Mouse (Mus musculus) left cerebral cortex, postnatal 36 days (tissue): ENCODE measurements around the gene Cenpx. TPM values are rescaled to one million over a fixed set of nuclear protein-coding genes. Genes with fewer than 3 reads are reported as not detected.
"Not testable (repeated sequence)": the region's sequence is repeated elsewhere in the genome, so short reads cannot be mapped to it uniquely, and the experiment has no call there.

Source experiments
- DNase-seq, 2 experiments: peaks; one replicate each; pipeline ENCODE4 v3.0.0; 2021 to 2022; ENCODE audit warnings: low spot score in 2 of 2, mixed read lengths in 1 of 2
- intact Hi-C: fragments of 180-260 bp; cut with DNase I; formaldehyde crosslinking; loops from one replicate; pipeline ENCODE4 v1.15.1; 2025
- total RNA-seq, 2 experiments: library from RNA; stranded (reverse); gene quantifications; 2 replicates each; pipeline ENCODE4 v1.2.3; 2021

Gene Cenpx
- total RNA-seq = 10 to 100 TPM; 18.1 to 19.2 TPM

DNA sequence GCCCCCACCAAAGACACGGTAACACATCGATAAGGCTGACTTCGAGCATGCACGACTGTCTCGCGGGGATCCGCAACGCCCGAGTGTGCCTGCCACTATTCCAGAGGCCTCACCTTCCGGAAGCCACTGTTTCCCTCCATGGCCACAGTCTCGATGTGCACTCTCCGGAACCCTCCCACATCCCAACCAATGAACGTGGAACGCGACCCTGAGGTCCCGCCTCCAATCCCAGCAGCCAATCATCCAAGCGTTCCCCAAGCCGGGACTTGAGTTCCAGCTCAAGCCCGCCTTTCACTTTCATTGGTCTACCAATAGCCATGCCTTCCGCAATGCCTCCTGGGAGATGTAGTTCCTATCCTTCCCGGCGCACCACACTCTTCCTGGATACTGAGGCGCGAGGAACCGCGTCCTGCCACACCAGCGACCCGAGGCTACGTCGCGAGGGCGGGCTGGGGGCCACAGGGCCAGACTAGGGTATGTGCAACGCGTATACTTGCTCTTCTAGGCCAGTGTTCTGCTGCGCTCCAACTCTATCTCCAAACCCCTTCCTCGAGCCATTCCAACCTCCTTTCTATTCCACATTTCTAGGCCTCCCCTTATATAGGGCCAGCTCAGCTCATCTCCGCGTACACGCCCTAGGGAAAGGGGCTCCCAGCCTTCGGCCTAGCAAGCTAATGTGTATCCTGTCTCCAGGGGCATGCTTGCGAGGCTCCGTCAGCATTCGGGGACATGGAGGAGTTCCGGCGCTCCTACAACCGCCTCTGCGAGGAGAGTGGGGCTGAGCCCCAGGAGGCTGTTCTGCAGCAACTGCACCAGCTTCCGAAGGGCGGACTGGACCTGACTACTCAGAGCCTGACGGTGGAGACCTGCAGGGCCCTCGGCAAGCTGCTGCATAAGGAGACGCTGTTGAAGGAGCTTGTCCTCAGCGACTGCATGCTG is at the start of gene Cenpx, which contains the start of gene Lrrc45:
Gene Cenpx, minus strand, starts transcription at position 159 of the 939 bp plus-strand sequence.
Gene Lrrc45, plus strand, starts transcription at position 346 of the 939 bp plus-strand sequence.
- intact Hi-C loops = loop anchor here (2.0 kb wide), 2 partner anchors 55 to 89 kb away; partner anchors contain the start of gene Sirt7
- peak; percentile 96 to 97 for DNase-seq

GRCm38 (mm10) chr11:120762672-120763041 is 49.1 kb upstream of the Cenpx start, which contains the start of gene Hmga1b:
Gene Hmga1b (plus strand): TSS chr11:120762794.
- DNase-seq, intact Hi-C loops: not testable (repeated sequence)

DNA sequence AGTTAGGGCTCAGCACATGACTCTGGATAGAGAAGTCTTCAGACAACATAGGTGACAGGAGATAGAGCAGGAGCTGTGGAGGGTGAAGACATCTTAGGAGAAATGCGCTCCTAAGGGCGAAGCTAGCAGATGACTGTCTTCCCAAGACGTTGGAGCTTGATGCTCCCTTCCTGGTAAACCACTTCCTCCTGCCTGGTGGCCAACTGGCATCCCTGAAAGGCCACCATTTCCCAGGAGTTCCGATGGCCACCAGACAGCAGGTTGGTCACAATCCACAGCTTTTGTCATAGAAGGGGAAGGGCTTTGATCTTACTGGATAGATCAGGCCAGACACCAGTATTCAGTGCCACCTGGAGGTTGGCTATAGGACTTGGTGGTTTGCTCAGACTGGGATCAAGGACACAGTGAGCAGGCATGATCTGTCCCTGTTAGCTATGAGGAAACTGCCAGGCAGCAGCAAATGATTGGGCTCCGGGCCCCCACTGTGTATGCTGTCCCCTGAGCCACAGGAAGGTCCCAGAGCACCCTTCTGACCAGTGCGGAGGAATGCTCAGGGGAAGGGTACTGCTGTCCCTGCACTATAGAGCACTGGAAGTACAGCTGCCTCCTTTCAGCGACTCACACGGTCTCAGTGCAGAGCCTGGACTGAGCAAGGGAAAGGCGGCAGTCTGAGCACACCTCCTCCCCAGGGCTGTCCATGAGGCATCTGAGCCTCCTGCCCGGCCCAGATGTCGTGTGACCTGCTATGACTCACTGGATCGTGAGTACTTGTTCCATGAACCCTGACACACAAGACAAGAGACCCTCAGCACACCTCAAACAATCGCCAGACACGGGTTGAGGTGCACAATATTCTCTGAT is 48.5 kb upstream of the Cenpx start:
- no peak for DNase-seq
- intact Hi-C loops = no loop called here

GRCm38 (mm10) chr11:120760236-120760635 is 46.7 kb upstream of the Cenpx start:
- DNase-seq = no peak
- intact Hi-C loops = no loop called here

GRCm38 (mm10) chr11:120751606-120752005 is 38.1 kb upstream of the Cenpx start:
- intact Hi-C loops = no loop called here
- DNase-seq = no peak

GRCm38 (mm10) chr11:120749430-120749829 is 35.9 kb upstream of the Cenpx start:
- no peak for DNase-seq

GRCm38 (mm10) chr11:120747974-120748373 is 34.4 kb upstream of the Cenpx start:
- no peak for DNase-seq
- intact Hi-C loops = no loop called here

More at GRCm38 (mm10) chr11:120749430-120749829, 35.9 kb upstream of the Cenpx start:
- intact Hi-C loops = no loop called here

DNA sequence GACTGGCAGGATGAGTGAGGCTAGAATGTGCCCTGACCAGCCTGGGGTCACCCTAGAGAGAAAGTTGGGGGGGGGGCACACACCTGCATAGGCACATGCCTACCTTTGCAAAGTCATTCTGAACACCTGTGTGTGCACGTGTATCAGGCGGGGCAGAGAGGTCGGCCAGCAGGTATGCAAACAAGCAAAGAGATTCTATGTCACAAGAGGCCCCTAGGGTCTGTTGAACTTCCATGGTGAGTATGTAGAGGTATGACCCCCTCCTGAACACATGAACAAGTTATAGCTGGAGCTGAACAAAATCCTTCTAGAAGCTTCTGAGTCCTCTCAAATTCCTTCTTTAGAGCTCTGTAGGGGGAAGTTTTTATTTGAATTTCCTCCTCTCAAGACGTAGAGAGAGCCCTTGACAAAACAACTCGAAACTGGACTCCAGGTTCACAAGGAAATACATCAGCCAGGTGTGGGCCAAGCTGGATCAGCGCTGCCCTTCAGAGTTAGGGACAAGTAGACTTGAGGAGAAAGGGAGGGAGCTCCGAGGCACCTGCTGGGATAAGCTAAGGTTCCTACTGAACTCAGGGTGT is 30.7 kb upstream of the Cenpx start:
- intact Hi-C loops = no loop called here
- no peak for DNase-seq

- DNase-seq = no peak
- intact Hi-C loops = no loop called here
These were observed 27.4 kb upstream of the Cenpx start for GRCm38 (mm10) chr11:120740981-120741380.

- intact Hi-C loops = no loop called here
- no peak for DNase-seq
These were observed 22.9 kb upstream of the Cenpx start for GRCm38 (mm10) chr11:120736424-120736823.

GRCm38 (mm10) chr11:120733521-120733920 is 20.0 kb upstream of the Cenpx start:
- intact Hi-C loops = no loop called here
- DNase-seq = no peak

DNA sequence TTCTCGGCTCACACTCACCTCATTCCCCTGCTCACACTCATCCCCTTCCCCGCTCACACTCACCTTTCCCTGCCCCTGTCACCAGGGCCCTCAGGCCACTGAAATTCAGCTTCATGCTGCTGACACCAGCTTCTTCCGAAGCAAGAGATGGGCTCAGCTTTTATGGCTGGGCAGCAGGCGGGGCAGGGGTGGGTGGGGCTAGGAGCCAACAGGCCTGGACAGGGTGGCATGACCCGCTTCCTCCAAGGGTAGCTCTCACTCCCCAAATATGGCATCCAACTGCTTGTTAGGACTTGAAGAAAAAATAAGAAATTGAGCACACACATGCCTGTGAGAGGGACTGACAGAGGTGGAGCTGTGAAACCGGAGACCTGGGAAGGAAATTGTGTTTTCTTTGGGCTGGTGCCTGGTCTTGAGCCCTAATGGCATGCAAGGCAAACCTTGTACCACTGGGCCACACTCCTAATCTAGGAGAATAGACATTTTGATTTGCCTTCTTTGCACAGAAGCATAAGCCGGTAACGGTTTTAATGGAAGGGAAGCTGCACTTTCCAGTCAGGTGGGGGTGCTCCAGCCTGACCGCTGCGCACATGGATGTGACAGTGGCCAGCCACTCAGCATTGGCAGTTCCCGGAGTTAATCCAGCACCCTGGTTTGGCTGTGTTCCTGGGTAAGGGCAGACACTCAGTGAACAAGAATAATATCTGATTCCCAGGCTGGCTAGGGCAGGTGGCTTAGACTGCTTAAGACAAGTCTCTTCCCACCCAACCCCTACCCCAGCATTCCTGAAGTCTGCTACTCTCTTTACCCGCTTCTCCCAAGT is 18.5 kb upstream of the Cenpx start, which contains the start of gene Cbr2:
Gene Cbr2, minus strand, starts transcription at position 257 of the 823 bp plus-strand sequence.
- no peak for DNase-seq
- intact Hi-C loops = no loop called here

- intact Hi-C loops = no loop called here
- no peak for DNase-seq
These were observed 17.9 kb upstream of the Cenpx start for GRCm38 (mm10) chr11:120731395-120731794.

- intact Hi-C loops = no loop called here
- DNase-seq = no peak
These were observed 16.9 kb upstream of the Cenpx start for GRCm38 (mm10) chr11:120730331-120730870.

DNA sequence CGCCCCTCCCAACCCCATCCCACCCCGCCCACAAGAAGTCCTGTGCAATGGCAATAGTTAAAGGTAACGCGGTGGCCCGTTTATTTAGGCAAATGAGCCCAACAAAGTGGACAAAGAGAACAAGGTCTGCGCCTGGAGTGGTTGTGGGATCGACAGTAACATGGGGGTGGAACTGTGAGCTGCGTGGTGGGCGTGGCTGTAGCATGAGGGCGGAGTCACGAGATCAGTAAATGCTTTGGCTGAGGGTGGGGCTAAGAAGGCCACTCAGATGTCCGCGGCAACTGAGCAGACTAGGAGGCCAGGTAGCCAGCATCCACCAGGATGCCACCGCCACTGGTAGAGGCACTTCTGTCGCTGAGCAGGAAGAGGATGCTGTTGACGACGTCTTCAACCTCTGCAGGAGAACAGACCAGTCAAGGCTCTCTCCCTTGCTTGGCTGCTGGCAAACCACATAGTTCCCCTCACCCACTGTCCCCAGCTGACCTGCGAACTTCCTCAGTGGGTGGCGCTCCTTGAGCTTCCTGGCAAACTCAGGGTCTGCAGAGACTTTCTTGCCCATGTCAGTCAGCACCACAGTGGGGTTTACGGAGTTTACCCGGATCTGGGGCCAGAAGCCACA is 16.0 kb upstream of the Cenpx start:
- intact Hi-C loops = not testable (repeated sequence)

GRCm38 (mm10) chr11:120728530-120729240 is 15.1 kb upstream of the Cenpx start:
- intact Hi-C loops = no loop called here
- no peak for DNase-seq

More for the DNA sequence above, 16.0 kb upstream of the Cenpx start:
- DNase-seq = not testable (repeated sequence)

DNA sequence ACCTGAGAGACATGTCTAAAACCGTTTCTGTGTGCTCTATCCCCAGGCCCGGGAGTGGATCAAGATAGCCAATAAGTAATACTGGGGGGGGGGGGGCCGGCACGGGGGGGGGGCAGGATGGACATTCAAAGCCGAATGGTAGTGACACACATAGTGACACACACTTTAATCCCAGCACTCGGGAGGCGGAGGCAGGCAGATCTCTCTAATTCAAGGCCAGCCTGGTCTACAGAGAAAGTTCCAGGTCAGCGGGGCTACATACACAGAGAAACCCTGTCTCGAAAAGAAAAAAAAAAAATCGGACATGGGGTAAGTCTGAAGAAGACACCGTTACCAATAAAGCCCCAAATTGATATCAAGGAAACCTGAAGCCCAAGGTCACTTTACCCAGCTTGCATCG is 14.0 kb upstream of the Cenpx start:
- intact Hi-C loops = no loop called here
- no peak for DNase-seq

- intact Hi-C loops = no loop called here
These were observed 13.6 kb upstream of the Cenpx start, which contains the start of gene Dcxr for GRCm38 (mm10) chr11:120727169-120727527. Gene Dcxr (minus strand): TSS chr11:120727281.

More at GRCm38 (mm10) chr11:120727169-120727527, 13.6 kb upstream of the Cenpx start, which contains the start of gene Dcxr:
- peak; percentile 45 to 63 for DNase-seq
